Mouse (Mus musculus) urinary bladder, postnatal 25 days (tissue): ENCODE data around the gene Pea15a.
A peak's percentile ranks its signal among the peaks of the same experiment; 100 is the strongest.
"Not testable (repeated sequence)": the region's sequence is repeated elsewhere in the genome, so short reads cannot be mapped to it uniquely, and the experiment has no call there.

Source experiments
- DNase-seq: peaks from one replicate; pipeline ENCODE4 v3.0.0; 2022; ENCODE audit warnings: low spot score

Gene Pea15a

GRCm38 (mm10) chr1:172206141-172206917 is at the start of gene Pea15a:
Gene Pea15a, minus strand, starts transcription at chr1:172206804.
- peak; percentile 72 for DNase-seq

- no peak for DNase-seq
These were observed 41.1 kb upstream of the Pea15a start for GRCm38 (mm10) chr1:172247679-172248078.

GRCm38 (mm10) chr1:172247216-172247615 is 40.6 kb upstream of the Pea15a start:
- no peak for DNase-seq

- not testable (repeated sequence) for DNase-seq
These were observed 38.0 kb upstream of the Pea15a start for GRCm38 (mm10) chr1:172244645-172245044.

- no peak for DNase-seq
These were observed 37.1 kb upstream of the Pea15a start for GRCm38 (mm10) chr1:172243547-172244205.

GRCm38 (mm10) chr1:172242401-172242800 is 35.8 kb upstream of the Pea15a start:
- no peak for DNase-seq

GRCm38 (mm10) chr1:172240945-172241708 is 34.5 kb upstream of the Pea15a start:
- DNase-seq, result no peak

GRCm38 (mm10) chr1:172229215-172229614 is 22.6 kb upstream of the Pea15a start:
- DNase-seq, result no peak

GRCm38 (mm10) chr1:172228209-172228608 is 21.6 kb upstream of the Pea15a start:
- no peak for DNase-seq

- DNase-seq, result no peak
These were observed 14.9 kb upstream of the Pea15a start for GRCm38 (mm10) chr1:172221297-172222063.

- peak; percentile 29 for DNase-seq
These were observed 13.8 kb upstream of the Pea15a start for GRCm38 (mm10) chr1:172220414-172220813.

GRCm38 (mm10) chr1:172219451-172220406 is 13.1 kb upstream of the Pea15a start, which contains the start of gene Casq1:
Gene Casq1, minus strand, starts transcription at chr1:172219868.
- DNase-seq, result no peak

- no peak for DNase-seq
These were observed 11.7 kb upstream of the Pea15a start for GRCm38 (mm10) chr1:172218164-172218910.

GRCm38 (mm10) chr1:172217148-172217547 is 10.5 kb upstream of the Pea15a start:
- peak; percentile 97 for DNase-seq

- no peak for DNase-seq
These were observed 8.1 kb upstream of the Pea15a start for GRCm38 (mm10) chr1:172214748-172215147.

GRCm38 (mm10) chr1:172213771-172214170 is 7.2 kb upstream of the Pea15a start:
- DNase-seq, result no peak

- DNase-seq, result no peak
These were observed 6.2 kb upstream of the Pea15a start for GRCm38 (mm10) chr1:172212776-172213175.

- DNase-seq, result no peak
These were observed 544 bp upstream of the Pea15a start for GRCm38 (mm10) chr1:172207111-172207584.

- DNase-seq, result no peak
These were observed 890 bp downstream of the Pea15a start for GRCm38 (mm10) chr1:172205741-172206087.
